Mouse (Mus musculus) small intestine, adult 2 months (tissue): ENCODE measurements around the gene Hspa1l.

Experiments
- CTCF ChIP-seq: fragments of 200-500 bp; IDR thresholded peaks from 2 replicates; pipeline ENCODE4 v1.5.1; 2012; ENCODE audit warnings: low read depth, mild to moderate bottlenecking, control low read depth, inconsistent platforms, low read length, moderate library complexity, mixed read lengths; ENCODE audit not compliant: insufficient replicate concordance, insufficient read length; ENCODE audit errors: extremely low read depth
- POLR2A ChIP-seq: fragments of 200-500 bp; IDR thresholded peaks from 2 replicates; pipeline ENCODE4 v1.6.1; 2012; ENCODE audit warnings: low read depth, mild to moderate bottlenecking, control low read depth, inconsistent platforms, low read length, moderate library complexity

DNA sequence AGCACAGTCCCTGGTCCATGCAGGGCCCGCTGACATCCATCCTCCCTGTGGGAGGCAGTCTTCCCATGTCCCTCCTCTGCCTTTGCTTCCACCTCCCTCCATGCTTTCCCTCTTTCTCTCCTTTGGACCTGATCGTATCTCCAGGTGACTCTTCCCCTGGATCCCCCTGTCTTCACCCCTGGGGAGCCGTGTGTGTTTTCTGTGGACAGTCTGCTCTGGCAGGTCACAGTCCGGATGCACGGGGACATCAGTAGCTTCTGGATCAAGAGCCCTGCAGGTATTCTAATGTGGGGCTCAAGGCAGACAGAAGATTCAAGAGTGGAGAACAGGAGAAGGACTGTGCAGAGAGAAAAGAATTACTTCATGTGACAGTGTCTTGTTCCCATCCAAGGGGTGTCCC lies 50.7 kb downstream of the Hspa1l start:
- TF ChIP-seq CTCF: no peak
- no peak for TF ChIP-seq POLR2A
